Mouse (Mus musculus) ovary, postnatal 14 days (tissue): ENCODE measurements around the gene Plekha6.

Source experiments
- DNase-seq: peaks from one replicate; pipeline ENCODE4 v3.0.0; 2022; ENCODE audit warnings: low spot score

The Plekha6 gene

GRCm38 (mm10) chr1:133214672-133215359, 50.8 kb downstream of the Plekha6 start:
- no peak for DNase-seq

- no peak for DNase-seq
Observed at GRCm38 (mm10) chr1:133215360-133215700, 51.3 kb downstream of the Plekha6 start.

GRCm38 (mm10) chr1:133215753-133216152, 51.7 kb downstream of the Plekha6 start:
- no peak for DNase-seq

GRCm38 (mm10) chr1:133217031-133217430, 53.0 kb downstream of the Plekha6 start:
- no peak for DNase-seq

- no peak for DNase-seq
Observed at GRCm38 (mm10) chr1:133219106-133219505, 55.1 kb downstream of the Plekha6 start.

- DNase-seq = no peak
Observed at GRCm38 (mm10) chr1:133221459-133221858, 57.4 kb downstream of the Plekha6 start.

- DNase-seq = no peak
Observed at GRCm38 (mm10) chr1:133222445-133222995, 58.5 kb downstream of the Plekha6 start.

- DNase-seq = no peak
Observed at GRCm38 (mm10) chr1:133224674-133225073, 60.7 kb downstream of the Plekha6 start.

- no peak for DNase-seq
Observed at GRCm38 (mm10) chr1:133225137-133225536, 61.1 kb downstream of the Plekha6 start.

- no peak for DNase-seq
Observed at GRCm38 (mm10) chr1:133225561-133225960, 61.6 kb downstream of the Plekha6 start.

- DNase-seq = no peak
Observed at GRCm38 (mm10) chr1:133225963-133226660, 62.1 kb downstream of the Plekha6 start.

GRCm38 (mm10) chr1:133226928-133227327, 62.9 kb downstream of the Plekha6 start:
- DNase-seq = peak; percentile 66

- DNase-seq = no peak
Observed at GRCm38 (mm10) chr1:133227378-133227777, 63.4 kb downstream of the Plekha6 start.

- no peak for DNase-seq
Observed at GRCm38 (mm10) chr1:133228809-133229487, 64.9 kb downstream of the Plekha6 start.

GRCm38 (mm10) chr1:133231523-133232193, 67.6 kb downstream of the Plekha6 start:
- DNase-seq = no peak

GRCm38 (mm10) chr1:133235909-133236308, 71.9 kb downstream of the Plekha6 start:
- DNase-seq = no peak

GRCm38 (mm10) chr1:133236693-133237440, 72.9 kb downstream of the Plekha6 start:
- DNase-seq = no peak

GRCm38 (mm10) chr1:133237670-133238069, 73.7 kb downstream of the Plekha6 start:
- DNase-seq = no peak

- DNase-seq = no peak
Observed at GRCm38 (mm10) chr1:133239121-133239812, 75.3 kb downstream of the Plekha6 start.

- no peak for DNase-seq
Observed at GRCm38 (mm10) chr1:133239813-133240160, 75.8 kb downstream of the Plekha6 start.

- DNase-seq = no peak
Observed at GRCm38 (mm10) chr1:133240881-133241280, 76.9 kb downstream of the Plekha6 start.
